Mouse (Mus musculus) neural tube, embryonic 11.5 days (tissue): ENCODE data around the gene Gck. TPM values are rescaled to one million over a fixed set of nuclear protein-coding genes. Genes with fewer than 3 reads are reported as not detected.

Source experiments
- ATAC-seq: fragments of 200-750 bp; cut with Nextera tagmentation; 2 replicates; pipeline ENCODE4 v1.8.0; 2017; ENCODE audit warnings: moderate number of reproducible peaks, mild to moderate bottlenecking, moderate TSS enrichment, moderate library complexity; ENCODE audit not compliant: insufficient read depth, low FRiP score, low TSS enrichment
- DNase-seq: peaks from one replicate; pipeline ENCODE4 v3.0.0-alpha.2; 2015; ENCODE audit warnings: low spot score
- H3K27ac ChIP-seq: fragments of 300-500 bp; sonication (generic); 2 replicates; pipeline ENCODE4 v1.5.1; 2014; ENCODE audit warnings: low read depth, mild to moderate bottlenecking, low read length
- H3K27me3 ChIP-seq: fragments of 300-500 bp; sonication (generic); 2 replicates; pipeline ENCODE4 v1.6.1; 2014; ENCODE audit warnings: mild to moderate bottlenecking, low read length, mixed read lengths; ENCODE audit not compliant: control insufficient read depth, insufficient read depth
- H3K36me3 ChIP-seq: fragments of 300-500 bp; sonication (generic); 2 replicates; pipeline ENCODE4 v1.6.1; 2014; ENCODE audit warnings: mild to moderate bottlenecking, low read length, moderate library complexity, mixed read lengths; ENCODE audit not compliant: control insufficient read depth, insufficient read depth
- H3K4me1 ChIP-seq: fragments of 300-500 bp; sonication (generic); 2 replicates; pipeline ENCODE4 v1.6.1; 2014; ENCODE audit warnings: low read length, mixed read lengths; ENCODE audit not compliant: control insufficient read depth, insufficient read depth
- H3K4me2 ChIP-seq: fragments of 300-500 bp; sonication (generic); 2 replicates; pipeline ENCODE4 v1.6.1; 2014; ENCODE audit warnings: low read depth, mild to moderate bottlenecking, moderate library complexity
- H3K4me3 ChIP-seq: fragments of 300-500 bp; sonication (generic); 2 replicates; pipeline ENCODE4 v1.5.1; 2014; ENCODE audit warnings: low read depth, low read length
- H3K9ac ChIP-seq: fragments of 300-500 bp; sonication (generic); 2 replicates; pipeline ENCODE4 v1.6.1; 2014; ENCODE audit warnings: mild to moderate bottlenecking, low read length
- H3K9me3 ChIP-seq: fragments of 300-500 bp; sonication (generic); 2 replicates; pipeline ENCODE4 v1.6.1; 2016; ENCODE audit warnings: low read length; ENCODE audit not compliant: control insufficient read depth
- WGBS: fragments of 180-500 bp; shearing (Covaris S2); extraction: QIAGEN DNeasy Blood & Tissue Kit; methylation state at CpG from one replicate; pipeline ENCODE4 v1.1.7; 2014; 5-methylcytosine and 5-hydroxymethylcytosine counted together
- polyA plus RNA-seq: library from polyadenylated mRNA; unstranded; fragments of >200 nt; fragmentation: Nextera tagmentation; extraction: Ambion mirVana; gene quantifications from 2 replicates; pipeline ENCODE4 v1.2.1, GENCODE M21; 2014

Gene Gck
- polyA plus RNA-seq, 1 experiment from 2014 or later, result 0.88 TPM

GRCm38 (mm10) chr11:5924699-5925098, 25.2 kb downstream of the Gck start:
- DNase-seq (no peak), ATAC-seq (no peak)
- H3K27ac ChIP-seq, result no peak overlapping the region
- H3K9ac ChIP-seq, result no peak overlapping the region
- no peaks in the 10 kb centered on the region for H3K9me3 ChIP-seq
- no peaks in the 10 kb centered on the region for H3K36me3 ChIP-seq
- H3K4me2 ChIP-seq, result no peak overlapping the region
- H3K27me3 ChIP-seq, result no peaks in the 10 kb centered on the region
- no peak overlapping the region for H3K4me3 ChIP-seq
- H3K4me1 ChIP-seq, result no peaks in the 10 kb centered on the region
- 55% methylated on average over 8 of the region's 8 CpGs for WGBS

GRCm38 (mm10) chr11:5920323-5920960, 29.4 kb downstream of the Gck start:
- ATAC-seq, result no peak
- no peaks in the 10 kb centered on the region for H3K9me3 ChIP-seq
- H3K27me3 ChIP-seq, result no peaks in the 10 kb centered on the region
- 32% methylated on average over 17 of the region's 17 CpGs for WGBS
- peak; percentile 8 for DNase-seq
- no peak overlapping the region for H3K27ac ChIP-seq
- no peaks in the 10 kb centered on the region for H3K4me1 ChIP-seq
- no peak overlapping the region for H3K9ac ChIP-seq
- H3K4me2 ChIP-seq, result no peak overlapping the region
- no peak overlapping the region for H3K4me3 ChIP-seq
- H3K36me3 ChIP-seq, result no peaks in the 10 kb centered on the region

- 91% methylated on average over 4 of the region's 4 CpGs for WGBS
- Histone ChIP-seq H3K27ac (no peak overlapping the region), H3K9me3 (no peaks in the 10 kb centered on the region), H3K4me2 (no peak overlapping the region), H3K4me1 (no peaks in the 10 kb centered on the region), H3K4me3 (no peak overlapping the region), H3K36me3 (no peaks in the 10 kb centered on the region), H3K27me3 (no peaks in the 10 kb centered on the region), H3K9ac (no peak overlapping the region)
- no peak for DNase-seq
- ATAC-seq, result no peak
Measured at GRCm38 (mm10) chr11:5919606-5920005, 30.3 kb downstream of the Gck start.

- no peaks in the 10 kb centered on the region for H3K36me3 ChIP-seq
- ATAC-seq (no peak), DNase-seq (peak; percentile 6)
- H3K4me1 ChIP-seq, result no peaks in the 10 kb centered on the region
- no peak overlapping the region for H3K4me3 ChIP-seq
- H3K27ac ChIP-seq, result no peak overlapping the region
- H3K4me2 ChIP-seq, result no peak overlapping the region
- no peaks in the 10 kb centered on the region for H3K9me3 ChIP-seq
- H3K9ac ChIP-seq, result no peak overlapping the region
- WGBS, result 70% methylated on average over 2 of the region's 2 CpGs
- H3K27me3 ChIP-seq, result no peaks in the 10 kb centered on the region
Measured at GRCm38 (mm10) chr11:5918111-5918510, 31.8 kb downstream of the Gck start.

DNA sequence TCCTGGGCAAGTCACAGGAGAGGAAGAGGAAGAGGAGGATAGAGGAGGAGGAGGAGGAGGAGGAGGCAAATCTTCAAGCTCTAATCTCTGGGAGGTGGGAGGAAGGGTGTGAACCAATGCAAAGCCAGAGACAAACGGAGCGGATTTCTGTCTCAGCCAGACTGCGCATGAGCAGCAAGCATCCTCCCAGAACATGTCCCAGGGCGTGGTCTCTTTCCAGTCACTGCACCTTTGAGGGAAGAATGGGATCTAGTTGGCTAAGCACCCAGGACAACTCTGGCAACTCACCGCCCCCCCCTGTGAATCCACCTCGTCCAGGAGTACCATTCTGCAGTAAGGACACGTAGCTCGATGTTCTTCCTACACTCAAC, 33.7 kb downstream of the Gck start:
- Histone ChIP-seq H3K36me3 (no peaks in the 10 kb centered on the region), H3K27ac (no peak overlapping the region), H3K4me2 (no peak overlapping the region), H3K27me3 (no peaks in the 10 kb centered on the region), H3K4me1 (no peaks in the 10 kb centered on the region), H3K4me3 (no peak overlapping the region), H3K9ac (no peak overlapping the region), H3K9me3 (no peaks in the 10 kb centered on the region)
- peak; percentile 8 for DNase-seq
- 66% methylated on average over 8 of the region's 8 CpGs for WGBS
- ATAC-seq, result no peak

DNA sequence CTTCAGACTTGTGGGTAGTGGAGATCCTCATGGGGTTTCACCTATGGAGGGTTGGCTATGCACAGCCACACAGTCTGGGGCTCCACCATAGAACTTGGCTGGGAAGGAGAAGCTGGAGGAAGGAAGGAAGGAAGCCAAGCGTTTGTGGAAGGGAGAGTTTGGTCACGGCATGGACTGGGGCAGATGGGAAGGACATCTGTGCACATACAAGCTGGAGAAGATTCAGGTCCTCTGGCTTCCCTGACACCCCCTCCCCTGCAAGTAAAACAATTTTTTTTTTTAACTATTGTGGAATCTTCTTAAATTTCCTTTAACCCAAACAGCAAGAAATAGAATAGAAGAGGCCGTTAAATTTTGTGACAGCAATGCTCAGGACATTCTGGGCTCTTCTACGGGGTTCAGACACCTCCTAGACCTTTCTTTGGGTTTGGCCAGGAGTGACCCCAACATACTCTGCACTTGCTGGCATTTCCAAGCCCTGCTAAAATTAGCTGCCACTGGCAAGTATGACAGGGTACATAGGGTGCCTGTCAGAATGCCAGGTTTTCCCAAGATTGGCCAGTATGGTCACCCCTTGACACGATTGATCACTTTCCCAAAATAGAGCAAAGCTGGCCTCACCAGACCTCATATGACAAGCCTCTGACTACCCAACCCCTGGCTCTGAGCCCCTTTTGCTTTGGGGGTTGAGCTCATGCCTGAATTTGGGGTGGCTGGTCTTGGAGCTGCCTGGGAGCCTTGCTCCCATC, 34.3 kb downstream of the Gck start:
- Histone ChIP-seq H3K4me1 (no peaks in the 10 kb centered on the region), H3K4me3 (no peak overlapping the region), H3K27ac (no peak overlapping the region), H3K27me3 (no peaks in the 10 kb centered on the region), H3K36me3 (no peaks in the 10 kb centered on the region), H3K4me2 (no peak overlapping the region), H3K9ac (no peak overlapping the region), H3K9me3 (no peaks in the 10 kb centered on the region)
- ATAC-seq (no peak), DNase-seq (peak; percentile 3)
- 83% methylated on average over 5 of the region's 5 CpGs for WGBS

- H3K27me3 ChIP-seq, result no peaks in the 10 kb centered on the region
- H3K9me3 ChIP-seq, result no peaks in the 10 kb centered on the region
- H3K4me2 ChIP-seq, result no peak overlapping the region
- WGBS, result 54% methylated on average over 5 of the region's 5 CpGs
- ATAC-seq (no peak), DNase-seq (peak; percentile 8)
- no peak overlapping the region for H3K4me3 ChIP-seq
- no peak overlapping the region for H3K9ac ChIP-seq
- no peaks in the 10 kb centered on the region for H3K36me3 ChIP-seq
- H3K27ac ChIP-seq, result no peak overlapping the region
- H3K4me1 ChIP-seq, result no peaks in the 10 kb centered on the region
Measured at GRCm38 (mm10) chr11:5914940-5915339, 34.9 kb downstream of the Gck start.

DNA sequence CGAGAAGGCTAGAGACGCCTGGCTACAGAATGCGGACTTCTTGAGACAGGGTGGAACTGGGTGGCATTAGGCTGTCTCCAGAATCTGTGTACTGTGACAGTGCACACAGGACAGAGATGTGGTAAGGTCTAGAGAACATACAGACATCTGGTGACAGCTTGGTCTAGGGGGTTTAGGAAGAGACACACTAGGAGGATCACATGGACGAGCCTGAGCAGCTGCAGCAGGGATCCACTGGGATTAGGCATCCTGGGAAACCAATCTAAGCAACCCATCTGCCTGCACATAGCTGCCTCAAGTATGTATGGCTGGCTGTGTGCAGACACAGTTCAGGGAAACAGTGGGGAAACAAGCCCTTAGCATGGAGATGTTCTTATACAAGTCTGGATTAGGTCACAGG, 35.9 kb downstream of the Gck start:
- no peaks in the 10 kb centered on the region for H3K9me3 ChIP-seq
- H3K4me1 ChIP-seq, result no peaks in the 10 kb centered on the region
- DNase-seq (peak; percentile 5), ATAC-seq (no peak)
- no peaks in the 10 kb centered on the region for H3K27me3 ChIP-seq
- H3K4me3 ChIP-seq, result no peak overlapping the region
- H3K4me2 ChIP-seq, result no peak overlapping the region
- H3K9ac ChIP-seq, result no peak overlapping the region
- WGBS, result 82% methylated on average over 4 of the region's 4 CpGs
- no peak overlapping the region for H3K27ac ChIP-seq
- H3K36me3 ChIP-seq, result no peaks in the 10 kb centered on the region

DNA sequence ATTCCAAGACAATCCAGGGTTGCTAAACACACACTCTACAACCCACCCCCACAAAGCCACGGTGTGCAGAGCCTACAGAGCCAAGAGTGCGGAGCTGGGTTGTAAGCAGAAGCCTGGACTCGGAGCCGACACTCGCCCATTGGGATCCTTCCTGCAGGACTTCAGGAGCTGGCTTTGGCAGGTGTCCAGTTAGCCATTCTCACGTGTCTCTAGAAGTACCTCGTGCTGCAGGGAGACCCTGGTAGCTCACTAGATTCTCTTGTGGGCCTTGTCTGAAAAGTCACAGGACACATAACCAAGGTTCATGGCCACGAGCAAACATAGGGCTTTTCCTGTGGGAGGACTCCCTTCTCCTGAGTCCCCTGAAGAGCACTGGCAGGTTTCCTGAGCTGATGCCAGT, 36.6 kb downstream of the Gck start:
- no peak overlapping the region for H3K27ac ChIP-seq
- no peak for ATAC-seq
- WGBS, result 79% methylated on average over 8 of the region's 8 CpGs

More for the DNA sequence above, 36.6 kb downstream of the Gck start:
- no peaks in the 10 kb centered on the region for H3K9me3 ChIP-seq
- DNase-seq, result peak; percentile 7
- H3K4me2 ChIP-seq, result no peak overlapping the region
- H3K4me1 ChIP-seq, result no peaks in the 10 kb centered on the region
- H3K9ac ChIP-seq, result no peak overlapping the region
- H3K27me3 ChIP-seq, result no peaks in the 10 kb centered on the region
- no peaks in the 10 kb centered on the region for H3K36me3 ChIP-seq
- no peak overlapping the region for H3K4me3 ChIP-seq
